Comparison of ENCODE assay signal across 18 mouse cellular contexts in genomic region chr7:122304521-122304920, GRCm38 (mm10).
"Had no signal": no experiment of that assay in that cellular context is flagged by ENCODE, and none has a peak within 500 bp of the region (broad histone marks: within the 10 kb centered on the region; RNA-seq: fewer than 3 reads in every experiment).

No protein-coding gene starts in this region.

- H3K9me3 ChIP-seq: midbrain, embryonic 10.5 days; midbrain, embryonic 12.5 days; neural tube, embryonic 13.5 days; neural tube, embryonic 15.5 days had no signal

- H3K27ac ChIP-seq: midbrain, embryonic 10.5 days; midbrain, embryonic 12.5 days; neural tube, embryonic 13.5 days; neural tube, embryonic 15.5 days had no signal

- H3K4me2 ChIP-seq: lung, embryonic 14.5 days; midbrain, embryonic 12.5 days; neural tube, embryonic 13.5 days; neural tube, embryonic 15.5 days had no signal

- ATAC-seq: midbrain, embryonic 16.5 days had no signal

- H3K36me3 ChIP-seq: midbrain, embryonic 10.5 days; midbrain, embryonic 12.5 days; neural tube, embryonic 13.5 days; neural tube, embryonic 15.5 days had no signal

- H3K4me1 ChIP-seq: midbrain, embryonic 10.5 days; midbrain, embryonic 12.5 days; neural tube, embryonic 13.5 days; neural tube, embryonic 15.5 days had no signal

- H3K4me3 ChIP-seq: midbrain, embryonic 10.5 days; midbrain, embryonic 12.5 days; myocyte; neural tube, embryonic 13.5 days; neural tube, embryonic 15.5 days had no signal

- H3K9ac ChIP-seq: lung, embryonic 14.5 days; midbrain, embryonic 12.5 days; neural tube, embryonic 13.5 days; neural tube, embryonic 15.5 days had no signal

- H3K27me3 ChIP-seq: midbrain, embryonic 12.5 days; neural tube, embryonic 13.5 days; neural tube, embryonic 15.5 days had no signal

- DNase-seq: lung, adult 18-20 months; lung, embryonic 14.5 days; lung, postnatal 10 days; lung, postnatal 4 days; midbrain, embryonic 14.5 days; retina, postnatal 1 day; right cerebral cortex, postnatal 14 days; right cerebral cortex, postnatal 4 days; spleen, adult 18-20 months; thymus, adult 2 months; thymus, postnatal 25 days; thymus, postnatal 4 days had no signal
